Mouse (Mus musculus) hindbrain, embryonic 11.5 days (tissue): ENCODE results near the gene Fam160a1. TPM values are rescaled to one million over a fixed set of nuclear protein-coding genes. Genes with fewer than 3 reads are reported as not detected.

Experiments used
- ATAC-seq: fragments of 200-750 bp; cut with Nextera tagmentation; 2 replicates; pipeline ENCODE4 v1.8.0; 2017; ENCODE audit warnings: mild to moderate bottlenecking, moderate TSS enrichment, moderate library complexity; ENCODE audit not compliant: low FRiP score
- DNase-seq: peaks from one replicate; pipeline ENCODE4 v3.0.0-alpha.2; 2015; ENCODE audit warnings: low spot score
- H3K27ac ChIP-seq: fragments of 300-500 bp; sonication (generic); 2 replicates; pipeline ENCODE4 v1.5.1; 2014; ENCODE audit warnings: mild to moderate bottlenecking, low read depth, low read length
- H3K27me3 ChIP-seq: fragments of 300-500 bp; sonication (generic); 2 replicates; pipeline ENCODE4 v1.6.1; 2014; ENCODE audit warnings: mild to moderate bottlenecking, low read length, moderate library complexity, mixed read lengths; ENCODE audit not compliant: control insufficient read depth, insufficient read depth
- H3K36me3 ChIP-seq: fragments of 300-500 bp; sonication (generic); 2 replicates; pipeline ENCODE4 v1.6.1; 2014; ENCODE audit warnings: mild to moderate bottlenecking, low read length, moderate library complexity, mixed read lengths; ENCODE audit not compliant: control insufficient read depth, insufficient read depth
- H3K4me1 ChIP-seq: fragments of 300-500 bp; sonication (generic); replicated peaks from 2 replicates; pipeline ENCODE4 v1.6.1; 2014; ENCODE audit warnings: low read length, mixed read lengths; ENCODE audit not compliant: control insufficient read depth, insufficient read depth
- H3K4me2 ChIP-seq: fragments of 300-500 bp; sonication (generic); replicated peaks from 2 replicates; pipeline ENCODE4 v1.6.1; 2014; ENCODE audit warnings: mild to moderate bottlenecking, low read depth, low read length
- H3K4me3 ChIP-seq: fragments of 300-500 bp; sonication (generic); 2 replicates; pipeline ENCODE4 v1.5.1; 2014; ENCODE audit warnings: low read depth, low read length
- H3K9ac ChIP-seq: fragments of 300-500 bp; sonication (generic); 2 replicates; pipeline ENCODE4 v1.6.1; 2014; ENCODE audit warnings: low read depth, low read length
- H3K9me3 ChIP-seq: fragments of 300-500 bp; sonication (generic); 2 replicates; pipeline ENCODE4 v1.6.1; 2016; ENCODE audit warnings: low read length; ENCODE audit not compliant: control insufficient read depth
- WGBS: fragments of 180-500 bp; shearing (Covaris S2); extraction: QIAGEN DNeasy Blood & Tissue Kit; methylation state at CpG from one replicate; pipeline ENCODE4 v1.1.7; 2014; 5-methylcytosine and 5-hydroxymethylcytosine counted together
- polyA plus RNA-seq: library from polyadenylated mRNA; unstranded; fragments of >200 nt; fragmentation: Nextera tagmentation; extraction: Ambion mirVana; gene quantifications from 2 replicates; pipeline ENCODE4 v1.2.1, GENCODE M21; 2014

Gene Fam160a1
- polyA plus RNA-seq, 1 experiment from 2014 or later = 0.60 TPM

DNA sequence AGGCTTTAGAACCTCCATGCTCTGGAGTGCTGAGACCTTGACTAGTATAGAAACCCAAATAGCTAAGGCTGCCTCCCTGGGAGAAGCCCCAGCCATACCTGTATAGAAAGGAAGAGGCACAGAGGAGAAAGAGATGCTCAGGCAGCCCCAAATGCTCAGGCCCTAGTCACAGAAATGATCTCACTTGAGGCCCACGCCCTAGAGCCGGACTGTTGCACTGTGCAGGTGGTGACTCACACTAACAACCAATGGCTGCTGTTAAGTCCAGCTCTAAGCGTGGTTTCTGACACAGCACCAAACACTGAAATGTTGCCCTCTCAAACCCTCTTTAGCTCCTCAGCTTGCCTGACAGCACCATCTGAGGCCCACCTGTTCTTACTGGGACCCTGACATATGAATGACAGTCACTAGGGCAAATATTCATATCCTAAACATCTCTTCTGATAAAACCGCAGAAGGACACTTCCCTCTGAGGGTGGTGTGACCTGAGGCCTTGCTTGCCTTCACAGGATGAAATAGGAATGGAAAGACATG is 101.3 kb downstream of the Fam160a1 start:
- no peak overlapping the region for H3K9ac ChIP-seq
- no peaks in the 10 kb centered on the region for H3K9me3 ChIP-seq
- no peaks in the 10 kb centered on the region for H3K36me3 ChIP-seq
- no peak for ATAC-seq
- no peak overlapping the region for H3K4me3 ChIP-seq
- H3K27me3 ChIP-seq = no peaks in the 10 kb centered on the region
- H3K27ac ChIP-seq = no peak overlapping the region
- no peaks in the 10 kb centered on the region for H3K4me1 ChIP-seq
- no peak for DNase-seq
- 86% methylated on average over 4 of the region's 4 CpGs for WGBS
- H3K4me2 ChIP-seq = no peak overlapping the region

DNA sequence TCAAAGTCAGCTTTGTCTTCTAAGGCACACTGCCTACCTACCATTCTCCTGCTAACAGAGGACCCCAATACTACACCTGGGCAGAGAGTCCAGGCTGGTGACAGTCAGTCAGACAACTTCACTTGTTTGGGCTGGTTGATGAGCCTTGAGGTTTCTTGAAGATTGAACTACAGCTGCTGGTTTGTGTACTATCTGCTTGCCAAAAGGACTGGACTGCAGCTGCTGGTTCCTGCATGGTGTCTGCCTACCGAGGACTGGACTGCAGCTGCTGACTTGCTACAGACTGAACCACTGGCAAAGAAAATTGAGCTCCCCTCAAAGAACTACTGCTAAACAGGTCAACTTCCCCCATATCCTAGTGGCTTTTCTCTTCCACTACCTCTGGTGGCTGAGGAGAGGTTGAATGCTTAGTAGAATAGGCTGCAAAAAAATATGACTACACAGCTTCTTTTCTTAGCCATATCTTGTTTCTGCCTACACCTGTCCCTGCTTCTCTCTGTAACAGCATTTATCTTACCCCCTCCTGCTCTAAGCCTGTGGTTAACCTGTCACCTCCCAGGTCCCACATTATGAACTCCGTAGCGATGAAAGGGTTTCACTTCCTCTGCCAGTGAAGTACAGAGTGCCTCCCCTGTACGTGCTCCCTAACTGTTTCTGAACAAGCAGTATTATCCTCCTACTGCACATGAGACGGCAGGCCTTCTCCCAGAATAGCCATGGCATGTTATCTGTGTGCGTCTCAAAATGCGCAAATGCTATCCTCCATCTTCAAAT is 103.0 kb downstream of the Fam160a1 start:
- H3K27ac ChIP-seq = no peak overlapping the region
- H3K4me2 ChIP-seq = no peak overlapping the region
- WGBS = 90% methylated on average over 7 of the region's 7 CpGs
- no peaks in the 10 kb centered on the region for H3K36me3 ChIP-seq
- H3K4me3 ChIP-seq = no peak overlapping the region
- no peaks in the 10 kb centered on the region for H3K27me3 ChIP-seq
- no peaks in the 10 kb centered on the region for H3K4me1 ChIP-seq
- DNase-seq (no peak), ATAC-seq (no peak)
- no peak overlapping the region for H3K9ac ChIP-seq
- no peaks in the 10 kb centered on the region for H3K9me3 ChIP-seq

DNA sequence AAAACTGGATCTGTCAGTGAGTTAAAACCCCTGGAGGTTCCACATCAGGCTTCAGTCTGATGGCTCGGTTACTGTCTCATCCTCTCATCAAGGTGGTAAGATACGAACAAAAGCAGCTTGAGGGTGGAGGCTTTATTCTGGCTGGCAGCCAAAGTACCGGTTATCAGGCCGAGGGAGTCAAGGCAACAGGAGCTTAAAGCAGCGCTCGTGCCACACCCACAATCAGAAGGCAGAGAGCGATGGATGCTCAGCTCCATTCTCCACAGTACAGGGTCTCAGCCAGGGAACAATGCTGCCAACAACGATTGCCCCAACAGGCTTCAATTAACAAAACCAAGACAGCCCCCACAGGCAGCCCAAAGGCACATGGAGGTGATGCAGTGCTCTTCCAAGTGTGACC is 106.4 kb downstream of the Fam160a1 start:
- Histone ChIP-seq H3K27ac (no peak overlapping the region), H3K9me3 (no peaks in the 10 kb centered on the region), H3K27me3 (no peaks in the 10 kb centered on the region), H3K4me2 (no peak overlapping the region), H3K9ac (no peak overlapping the region), H3K36me3 (no peaks in the 10 kb centered on the region), H3K4me3 (no peak overlapping the region), H3K4me1 (no peaks in the 10 kb centered on the region)
- 70% methylated on average over 8 of the region's 8 CpGs for WGBS
- DNase-seq (no peak), ATAC-seq (no peak)

DNA sequence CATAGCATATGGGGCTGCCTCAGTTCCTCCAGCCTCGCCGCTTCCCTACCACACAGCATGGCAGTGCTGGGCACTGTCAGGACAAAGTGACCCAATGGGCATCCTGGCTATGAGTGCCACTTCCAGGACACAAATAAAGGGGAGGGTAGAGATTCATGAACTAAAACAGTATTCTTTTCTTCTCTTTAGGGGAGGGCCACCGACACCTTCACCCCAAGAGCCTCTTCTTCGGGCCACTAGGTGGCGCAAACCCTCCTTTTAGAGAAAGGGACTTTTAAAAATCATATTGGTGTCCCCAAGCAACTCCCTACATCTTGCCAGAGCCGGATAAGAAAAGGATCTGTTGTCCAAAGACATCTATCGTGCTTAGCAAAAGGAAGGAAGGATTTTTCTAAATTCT is 109.7 kb downstream of the Fam160a1 start:
- no peak overlapping the region for H3K4me2 ChIP-seq
- H3K9ac ChIP-seq = no peak overlapping the region
- ATAC-seq (no peak), DNase-seq (peak; percentile 74)
- H3K36me3 ChIP-seq = no peaks in the 10 kb centered on the region
- H3K27ac ChIP-seq = no peak overlapping the region
- no peak overlapping the region for H3K4me3 ChIP-seq
- no peaks in the 10 kb centered on the region for H3K27me3 ChIP-seq
- no peaks in the 10 kb centered on the region for H3K9me3 ChIP-seq
- 45% methylated on average over 7 of the region's 7 CpGs for WGBS
- H3K4me1 ChIP-seq = no peaks in the 10 kb centered on the region

DNA sequence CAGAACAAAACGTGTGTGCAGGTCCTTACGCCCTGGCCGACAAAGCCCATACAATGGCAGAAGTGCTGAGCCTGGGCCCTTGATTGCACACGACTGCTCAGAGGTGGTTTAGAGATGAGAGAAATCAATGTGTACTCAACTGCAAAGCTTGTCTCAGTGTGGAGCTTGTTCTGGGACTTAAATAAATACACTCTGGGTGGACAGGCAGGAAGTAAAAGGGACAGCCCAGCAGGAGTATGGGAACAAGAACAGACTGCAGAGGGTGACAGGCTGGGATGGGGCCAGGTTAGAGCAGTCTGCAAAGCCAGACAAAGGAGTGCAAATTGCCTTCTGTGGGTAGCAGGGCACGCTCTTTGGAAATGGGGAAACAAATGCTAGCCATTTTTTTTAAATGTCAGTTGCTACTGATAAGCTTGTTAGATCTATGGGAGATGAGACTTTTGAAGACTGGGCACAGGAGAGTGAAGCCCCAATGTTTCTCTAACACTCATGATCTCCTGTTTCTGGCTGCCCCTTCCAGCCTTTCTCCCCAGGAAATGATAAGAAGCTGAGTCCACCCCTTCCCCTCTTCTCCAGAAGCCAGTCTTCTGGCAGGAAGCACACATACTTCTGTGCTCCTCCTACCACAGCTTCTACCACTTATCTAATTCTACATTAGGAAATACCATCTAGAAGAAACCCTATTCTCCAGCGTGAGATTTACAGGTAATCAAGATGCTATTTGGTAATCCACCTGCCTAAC is 113.8 kb downstream of the Fam160a1 start:
- H3K27me3 ChIP-seq = no peaks in the 10 kb centered on the region
- H3K36me3 ChIP-seq = no peaks in the 10 kb centered on the region
- no peak overlapping the region for H3K9ac ChIP-seq
- H3K27ac ChIP-seq = no peak overlapping the region
- DNase-seq (no peak), ATAC-seq (no peak)
- H3K4me2 ChIP-seq = no peak overlapping the region
- H3K4me3 ChIP-seq = no peak overlapping the region
- no peaks in the 10 kb centered on the region for H3K9me3 ChIP-seq
- 52% methylated on average over 6 of the region's 6 CpGs for WGBS
- H3K4me1 ChIP-seq = no peaks in the 10 kb centered on the region

DNA sequence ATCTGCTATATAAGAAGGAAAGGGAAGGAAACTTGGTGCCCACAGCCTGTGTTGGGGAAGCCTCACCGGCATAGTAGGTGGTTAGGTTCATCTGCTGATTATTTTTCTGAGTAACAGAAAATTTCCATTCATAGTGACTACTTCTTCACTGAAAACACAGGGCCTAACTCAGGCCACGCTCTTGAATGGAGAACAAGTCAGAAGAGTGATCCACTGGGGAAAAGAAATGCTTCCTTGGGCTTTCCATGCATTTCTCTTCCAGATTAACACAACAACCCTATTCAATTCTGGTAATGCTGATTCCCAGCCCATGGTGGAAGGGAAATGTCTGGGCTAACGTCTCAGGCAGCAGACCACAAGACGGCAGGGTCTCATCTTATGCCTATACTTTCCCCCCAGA is 118.6 kb downstream of the Fam160a1 start:
- H3K9ac ChIP-seq = no peak overlapping the region
- H3K27ac ChIP-seq = no peak overlapping the region
- DNase-seq = no peak
- no peak overlapping the region for H3K4me3 ChIP-seq
- H3K4me1 ChIP-seq = no peaks in the 10 kb centered on the region
- no peak for ATAC-seq
- no peak overlapping the region for H3K4me2 ChIP-seq
- WGBS = 85% methylated on average over 4 of the region's 4 CpGs
- H3K9me3 ChIP-seq = no peaks in the 10 kb centered on the region
- no peaks in the 10 kb centered on the region for H3K36me3 ChIP-seq
- H3K27me3 ChIP-seq = no peaks in the 10 kb centered on the region

DNA sequence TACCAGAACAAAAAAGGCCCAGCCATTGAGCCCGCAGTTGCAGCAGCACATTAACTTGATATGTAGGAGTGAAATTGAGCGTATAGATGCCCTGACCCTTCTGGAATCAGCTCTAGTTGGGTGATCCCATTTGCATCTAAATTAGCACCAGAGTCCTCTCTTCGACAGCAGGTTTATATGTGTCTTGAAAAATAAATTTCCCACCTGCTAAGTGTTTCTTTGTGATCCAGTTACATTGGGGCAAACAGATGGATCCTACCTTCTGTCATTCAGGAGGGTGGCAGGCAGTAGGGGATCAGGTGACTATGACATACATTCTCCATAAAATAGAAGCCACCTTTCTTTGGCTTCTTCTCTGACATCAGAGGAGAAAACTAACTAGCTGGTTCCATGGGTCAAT is 122.0 kb downstream of the Fam160a1 start:
- H3K27me3 ChIP-seq = no peaks in the 10 kb centered on the region
- ATAC-seq (no peak), DNase-seq (no peak)
- no peak overlapping the region for H3K9ac ChIP-seq
- H3K4me2 ChIP-seq = no peak overlapping the region
- 60% methylated on average over 3 of the region's 3 CpGs for WGBS
- H3K9me3 ChIP-seq = no peaks in the 10 kb centered on the region
- no peak overlapping the region for H3K4me3 ChIP-seq
- no peaks in the 10 kb centered on the region for H3K4me1 ChIP-seq
- H3K27ac ChIP-seq = no peak overlapping the region
- H3K36me3 ChIP-seq = no peaks in the 10 kb centered on the region

DNA sequence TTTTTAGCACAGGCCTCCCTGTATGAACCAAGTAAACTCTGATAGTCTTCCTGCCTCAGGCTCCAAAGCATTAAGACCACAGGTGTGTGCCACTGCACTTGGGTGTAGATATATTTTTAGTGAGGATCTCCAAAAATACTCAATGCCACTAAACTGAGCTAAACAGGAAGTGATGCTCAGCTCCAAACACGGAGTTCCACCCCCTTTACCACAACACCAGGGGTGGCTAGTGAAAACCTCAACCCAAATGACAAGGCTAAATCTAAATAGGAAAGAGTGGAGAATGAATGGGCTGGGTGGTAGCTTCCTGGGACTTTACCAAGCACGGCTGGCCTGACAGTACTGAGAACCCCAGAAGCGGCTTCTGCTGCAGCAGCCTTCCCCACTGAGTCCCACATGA is 124.1 kb downstream of the Fam160a1 start:
- no peak overlapping the region for H3K9ac ChIP-seq
- DNase-seq = no peak
- H3K4me2 ChIP-seq = no peak overlapping the region
- ATAC-seq = no peak
- no peaks in the 10 kb centered on the region for H3K36me3 ChIP-seq
- no peak overlapping the region for H3K4me3 ChIP-seq
- WGBS = 55% methylated on average over 3 of the region's 3 CpGs
- H3K27me3 ChIP-seq = no peaks in the 10 kb centered on the region
- no peaks in the 10 kb centered on the region for H3K9me3 ChIP-seq
- no peaks in the 10 kb centered on the region for H3K4me1 ChIP-seq
- no peak overlapping the region for H3K27ac ChIP-seq

DNA sequence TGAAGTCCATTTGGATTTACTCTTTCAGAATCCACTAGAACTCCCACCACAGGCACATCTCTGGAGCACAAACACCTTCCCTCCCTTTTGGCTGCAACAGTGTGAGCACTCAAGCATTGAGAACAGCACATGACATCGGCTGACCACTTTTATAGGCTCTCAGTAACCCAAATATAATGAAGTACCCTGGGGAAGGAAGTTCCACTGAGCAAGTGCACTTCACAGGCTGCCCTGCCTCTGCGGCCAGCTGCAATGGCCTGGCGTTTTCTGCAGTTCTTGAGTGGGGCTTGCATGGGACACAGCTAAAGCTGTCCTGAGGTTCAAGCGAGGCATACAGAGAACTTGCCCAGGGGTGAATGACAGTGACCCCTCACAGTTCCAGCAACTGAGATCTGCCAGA is 126.0 kb downstream of the Fam160a1 start:
- ATAC-seq = no peak
- no peak for DNase-seq

More for the DNA sequence above, 126.0 kb downstream of the Fam160a1 start:
- no peak overlapping the region for H3K4me2 ChIP-seq
- no peak overlapping the region for H3K9ac ChIP-seq
- no peaks in the 10 kb centered on the region for H3K4me1 ChIP-seq
- H3K27me3 ChIP-seq = no peaks in the 10 kb centered on the region
- no peak overlapping the region for H3K4me3 ChIP-seq
- no peaks in the 10 kb centered on the region for H3K9me3 ChIP-seq
- no peak overlapping the region for H3K27ac ChIP-seq
- WGBS = 78% methylated on average over 4 of the region's 4 CpGs
- H3K36me3 ChIP-seq = no peaks in the 10 kb centered on the region
